Mouse (Mus musculus): ENCODE measurements around the gene Grin2b. TPM values are rescaled to one million over a fixed set of nuclear protein-coding genes. Genes with fewer than 3 reads are reported as not detected.
A peak's percentile ranks its signal among the peaks of the same experiment; 100 is the strongest.

Gene Grin2b
- total and polyA plus RNA-seq, 2 experiments from 2014 or later = 64.1 to 76.4 TPM

GRCm38 (mm10) chr6:136162090-136162489 is 11.2 kb downstream of the Grin2b start:
- Histone ChIP-seq H3K4me1 (ENCODE audit: insufficient read depth, low read length) (peaks cover 23% of the 10 kb centered on the region), H3K4me2 (ENCODE audit: low read depth, low read length, poor library complexity, severe bottlenecking) (peak overlapping the region; percentile 28), H3K9me3 (ENCODE audit: low read length) (no peaks in the 10 kb centered on the region), H3K27ac (ENCODE audit: low read depth, low read length) (no peak overlapping the region), H3K4me3 (ENCODE audit: low read depth, low read length) (no peak overlapping the region), H3K36me3 (ENCODE audit: insufficient read depth, low read length) (peaks cover 10% of the 10 kb centered on the region; the same call in 1 of the 2 replicates), H3K27me3 (ENCODE audit: insufficient read depth, low read length) (no peaks in the 10 kb centered on the region), H3K9ac (replicated peaks; ENCODE audit: low read length, poor library complexity, severe bottlenecking) (no peak overlapping the region; the same call in 1 of the 2 replicates)
- WGBS = 55% methylated on average over 11 of the region's 11 CpGs
- DNase-seq (ENCODE audit: low spot score) (no peak), ATAC-seq (ENCODE audit: low FRiP score) (no peak)
- no peak for TF ChIP-seq CTCF (IDR thresholded peaks at IDR 0.05)

GRCm38 (mm10) chr6:136153444-136153843 is 19.9 kb downstream of the Grin2b start:
- no peaks in the 10 kb centered on the region for H3K27me3 ChIP-seq (ENCODE audit: insufficient read depth, low read length)
- DNase-seq (ENCODE audit: low spot score) (no peak), ATAC-seq (ENCODE audit: low FRiP score) (no peak)
- no peak overlapping the region for H3K27ac ChIP-seq (ENCODE audit: low read depth, low read length)
- no peak overlapping the region for H3K4me2 ChIP-seq (ENCODE audit: low read depth, low read length, poor library complexity, severe bottlenecking)
- H3K9ac ChIP-seq (replicated peaks; ENCODE audit: low read length, poor library complexity, severe bottlenecking) = no peak overlapping the region
- H3K9me3 ChIP-seq (ENCODE audit: low read length) = no peaks in the 10 kb centered on the region
- peaks cover 5% of the 10 kb centered on the region; the same call in 1 of the 2 replicates for H3K36me3 ChIP-seq (ENCODE audit: insufficient read depth, low read length)
- H3K4me3 ChIP-seq (ENCODE audit: low read depth, low read length) = no peak overlapping the region
- peaks cover 8% of the 10 kb centered on the region; the same call in 1 of the 2 replicates for H3K4me1 ChIP-seq (ENCODE audit: insufficient read depth, low read length)
- 58% methylated on average over 9 of the region's 9 CpGs for WGBS
- no peak for TF ChIP-seq CTCF (IDR thresholded peaks at IDR 0.05)

GRCm38 (mm10) chr6:136150064-136150463 is 23.2 kb downstream of the Grin2b start:
- Histone ChIP-seq H3K4me3 (ENCODE audit: low read depth, low read length) (no peak overlapping the region), H3K4me2 (ENCODE audit: low read depth, low read length, poor library complexity, severe bottlenecking) (no peak overlapping the region), H3K9me3 (ENCODE audit: low read length) (no peaks in the 10 kb centered on the region), H3K27ac (ENCODE audit: low read depth, low read length) (no peak overlapping the region), H3K4me1 (ENCODE audit: insufficient read depth, low read length) (peaks cover 6% of the 10 kb centered on the region; the same call in 1 of the 2 replicates), H3K9ac (replicated peaks; ENCODE audit: low read length, poor library complexity, severe bottlenecking) (no peak overlapping the region), H3K27me3 (ENCODE audit: insufficient read depth, low read length) (no peaks in the 10 kb centered on the region), H3K36me3 (ENCODE audit: insufficient read depth, low read length) (0 out of 2 replicates have a peak, but pooled peaks cover 5% of the 10 kb centered on the region)
- DNase-seq (ENCODE audit: low spot score) (peak; percentile 48), ATAC-seq (ENCODE audit: low FRiP score) (peak; percentile 84)
- TF ChIP-seq CTCF (IDR thresholded peaks at IDR 0.05) = no peak
- WGBS = 29% methylated on average over 6 of the region's 6 CpGs

GRCm38 (mm10) chr6:136139967-136140366 is 33.3 kb downstream of the Grin2b start:
- Histone ChIP-seq H3K36me3 (ENCODE audit: insufficient read depth, low read length) (no peaks in the 10 kb centered on the region; the same call in 1 of the 2 replicates), H3K27ac (ENCODE audit: low read depth, low read length) (no peak overlapping the region), H3K4me2 (ENCODE audit: low read depth, low read length, poor library complexity, severe bottlenecking) (no peak overlapping the region), H3K4me3 (ENCODE audit: low read depth, low read length) (no peak overlapping the region), H3K27me3 (ENCODE audit: insufficient read depth, low read length) (no peaks in the 10 kb centered on the region), H3K4me1 (ENCODE audit: insufficient read depth, low read length) (no peaks in the 10 kb centered on the region), H3K9me3 (ENCODE audit: low read length) (no peaks in the 10 kb centered on the region), H3K9ac (replicated peaks; ENCODE audit: low read length, poor library complexity, severe bottlenecking) (no peak overlapping the region)
- DNase-seq (ENCODE audit: low spot score) (no peak), ATAC-seq (ENCODE audit: low FRiP score) (no peak)
- TF ChIP-seq CTCF (IDR thresholded peaks at IDR 0.05) = no peak
- WGBS = 94% methylated on average over 6 of the region's 6 CpGs

GRCm38 (mm10) chr6:136130456-136130855 is 42.9 kb downstream of the Grin2b start:
- ATAC-seq (ENCODE audit: low FRiP score) (no peak), DNase-seq (ENCODE audit: low spot score) (peak; percentile 68)
- Histone ChIP-seq H3K9me3 (ENCODE audit: low read length) (no peaks in the 10 kb centered on the region), H3K27me3 (ENCODE audit: insufficient read depth, low read length) (no peaks in the 10 kb centered on the region), H3K9ac (replicated peaks; ENCODE audit: low read length, poor library complexity, severe bottlenecking) (no peak overlapping the region), H3K4me1 (ENCODE audit: insufficient read depth, low read length) (no peaks in the 10 kb centered on the region), H3K4me3 (ENCODE audit: low read depth, low read length) (no peak overlapping the region), H3K4me2 (ENCODE audit: low read depth, low read length, poor library complexity, severe bottlenecking) (no peak overlapping the region), H3K36me3 (ENCODE audit: insufficient read depth, low read length) (no peaks in the 10 kb centered on the region), H3K27ac (ENCODE audit: low read depth, low read length) (no peak overlapping the region)
- WGBS = 23% methylated on average over 10 of the region's 10 CpGs
- peak; percentile 67 for TF ChIP-seq CTCF (IDR thresholded peaks at IDR 0.05)

- H3K9ac ChIP-seq (replicated peaks; ENCODE audit: low read length, poor library complexity, severe bottlenecking) = no peak overlapping the region
- ATAC-seq (ENCODE audit: low FRiP score) (no peak), DNase-seq (ENCODE audit: low spot score) (no peak)
- no peaks in the 10 kb centered on the region for H3K36me3 ChIP-seq (ENCODE audit: insufficient read depth, low read length)
- no peak for TF ChIP-seq CTCF (IDR thresholded peaks at IDR 0.05)
- no peaks in the 10 kb centered on the region for H3K4me1 ChIP-seq (ENCODE audit: insufficient read depth, low read length)
- no peak overlapping the region for H3K4me2 ChIP-seq (ENCODE audit: low read depth, low read length, poor library complexity, severe bottlenecking)
- no peaks in the 10 kb centered on the region for H3K27me3 ChIP-seq (ENCODE audit: insufficient read depth, low read length)
- no peak overlapping the region for H3K27ac ChIP-seq (ENCODE audit: low read depth, low read length)
- no peak overlapping the region for H3K4me3 ChIP-seq (ENCODE audit: low read depth, low read length)
- no peaks in the 10 kb centered on the region for H3K9me3 ChIP-seq (ENCODE audit: low read length)
- 88% methylated on average over 3 of the region's 3 CpGs for WGBS
These were observed 50.7 kb downstream of the Grin2b start for GRCm38 (mm10) chr6:136122593-136122992.

All from midbrain, postnatal 0 days (tissue).